Mouse (Mus musculus) forebrain, postnatal 0 days (tissue): Measurements from ENCODE around the gene Olfml1. TPM values are rescaled to one million over a fixed set of nuclear protein-coding genes. Genes with fewer than 3 reads are reported as not detected.

Source experiments
- ATAC-seq: fragments of 200-750 bp; cut with Nextera tagmentation; 2 replicates; pipeline ENCODE4 v1.8.0; 2017; ENCODE audit warnings: mild to moderate bottlenecking, moderate library complexity
- DNase-seq: peaks from one replicate; pipeline ENCODE4 v3.0.0-alpha.2; 2015
- H3K27ac ChIP-seq: fragments of 300-500 bp; sonication (generic); 2 replicates; pipeline ENCODE4 v1.5.1; 2014; ENCODE audit warnings: low read depth, mild to moderate bottlenecking, antibody characterized with exemption, low read length, moderate library complexity, mixed read lengths
- H3K27me3 ChIP-seq: fragments of 300-500 bp; sonication (generic); 2 replicates; pipeline ENCODE4 v1.6.1; 2014; ENCODE audit warnings: mild to moderate bottlenecking, low read length, mixed read lengths; ENCODE audit not compliant: insufficient read depth
- H3K36me3 ChIP-seq: fragments of 300-500 bp; sonication (generic); 2 replicates; pipeline ENCODE4 v1.6.1; 2014; ENCODE audit warnings: mild to moderate bottlenecking, moderate library complexity; ENCODE audit not compliant: insufficient read depth
- H3K4me1 ChIP-seq: fragments of 300-500 bp; sonication (generic); 2 replicates; pipeline ENCODE4 v1.6.1; 2014; ENCODE audit warnings: antibody characterized with exemption; ENCODE audit not compliant: insufficient read depth
- H3K4me2 ChIP-seq: fragments of 300-500 bp; sonication (generic); 2 replicates; pipeline ENCODE4 v1.6.1; 2014; ENCODE audit warnings: low read depth, mild to moderate bottlenecking, moderate library complexity
- H3K4me3 ChIP-seq: fragments of 300-500 bp; sonication (generic); 2 replicates; pipeline ENCODE4 v1.5.1; 2014; ENCODE audit warnings: low read depth, low read length, mixed read lengths
- H3K9ac ChIP-seq: fragments of 300-500 bp; sonication (generic); 2 replicates; pipeline ENCODE4 v1.6.1; 2014; ENCODE audit warnings: mild to moderate bottlenecking
- H3K9me3 ChIP-seq: fragments of 300-500 bp; sonication (generic); 2 replicates; pipeline ENCODE4 v1.6.1; 2016; ENCODE audit warnings: low read length
- CTCF ChIP-seq: sonication (generic); IDR thresholded peaks from 2 replicates; pipeline ENCODE4 v1.5.1; 2016; ENCODE audit warnings: antibody characterized with exemption, control low read depth, low read depth
- WGBS: fragments of 180-500 bp; shearing (Covaris S2); extraction: QIAGEN DNeasy Blood & Tissue Kit; methylation state at CpG from one replicate; pipeline ENCODE4 v1.1.7; 2014; 5-methylcytosine and 5-hydroxymethylcytosine counted together
- polyA plus RNA-seq: library from polyadenylated mRNA; unstranded; fragments of >200 nt; fragmentation: Nextera tagmentation; extraction: Ambion mirVana; gene quantifications from 2 replicates; pipeline ENCODE4 v1.2.1, GENCODE M21; 2015
- total RNA-seq: library from RNA; depleted of rRNA; stranded (reverse); fragments of >200 nt; gene quantifications from 2 replicates; pipeline ENCODE4 v1.2.3, GENCODE M21; 2014; rRNA removed

The Olfml1 gene
- total RNA-seq: 2.0 and 3.1 TPM in 2 replicates
- 5.6 and 6.3 TPM in 2 replicates for polyA plus RNA-seq

GRCm38 (mm10) chr7:107567261-107567671 is at the start of gene Olfml1:
Gene Olfml1 (plus strand): TSS chr7:107567446.
- DNase-seq (peak; percentile 6), ATAC-seq (peak; percentile 61)
- no peak within 1 kb of the TSS for H3K4me2 ChIP-seq
- no peak within 1 kb of the TSS for H3K4me3 ChIP-seq
- H3K9me3 ChIP-seq: no peaks in the 10 kb centered on the region
- no peak within 1 kb of the TSS for H3K27ac ChIP-seq
- 55% methylated on average over 7 of the region's 7 CpGs for WGBS
- no peak for TF ChIP-seq CTCF
- no peaks in the 10 kb centered on the region for H3K36me3 ChIP-seq
- no peaks in the 10 kb centered on the region for H3K4me1 ChIP-seq
- H3K27me3 ChIP-seq: no peaks in the 10 kb centered on the region
- H3K9ac ChIP-seq: no peak within 1 kb of the TSS

DNA sequence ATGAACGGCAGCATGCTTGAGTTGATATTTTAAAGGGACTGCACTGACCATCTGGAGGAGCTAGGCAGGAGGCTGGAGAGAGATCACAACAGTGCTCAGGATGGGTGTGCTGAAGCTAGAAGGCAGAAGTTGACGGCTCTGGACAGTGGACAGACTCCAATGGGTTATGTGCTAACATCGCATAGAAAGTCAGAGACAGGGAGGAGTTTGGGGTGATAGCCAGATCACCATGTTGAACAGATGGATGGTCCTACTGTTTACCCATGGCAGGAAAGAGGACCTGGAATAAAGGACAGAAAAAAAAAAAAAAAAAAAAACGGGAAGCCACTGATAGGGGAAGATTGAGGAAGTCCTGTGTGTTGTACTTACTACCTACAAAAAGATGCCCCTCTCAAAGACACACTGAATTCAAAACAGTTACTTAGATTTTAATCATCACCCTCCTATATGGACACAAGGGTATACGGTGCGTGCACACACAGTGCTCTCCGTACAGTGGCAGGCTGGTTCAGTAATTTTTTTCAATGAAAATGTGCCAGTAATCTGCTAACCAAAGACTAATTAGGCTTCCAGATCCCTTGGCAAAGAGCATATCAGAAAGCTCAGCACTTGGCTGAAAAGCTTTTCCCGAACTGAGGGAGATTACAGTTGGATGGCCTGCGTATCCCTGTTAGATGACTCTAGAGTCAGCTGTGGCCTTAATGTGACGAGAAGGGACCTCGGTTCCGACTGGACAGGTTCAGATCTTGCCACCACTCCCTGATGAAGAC is 47.8 kb upstream of the Olfml1 start:
- ATAC-seq (peak; percentile 62), DNase-seq (peak; percentile 18)
- Histone ChIP-seq H3K4me2 (no peak overlapping the region), H3K4me1 (no peaks in the 10 kb centered on the region), H3K4me3 (no peak overlapping the region), H3K27me3 (no peaks in the 10 kb centered on the region; the same call in 1 of the 2 replicates), H3K36me3 (no peaks in the 10 kb centered on the region), H3K9ac (no peak overlapping the region), H3K27ac (no peak overlapping the region), H3K9me3 (no peaks in the 10 kb centered on the region)
- TF ChIP-seq CTCF: no peak
- WGBS: 57% methylated on average over 12 of the region's 12 CpGs

DNA sequence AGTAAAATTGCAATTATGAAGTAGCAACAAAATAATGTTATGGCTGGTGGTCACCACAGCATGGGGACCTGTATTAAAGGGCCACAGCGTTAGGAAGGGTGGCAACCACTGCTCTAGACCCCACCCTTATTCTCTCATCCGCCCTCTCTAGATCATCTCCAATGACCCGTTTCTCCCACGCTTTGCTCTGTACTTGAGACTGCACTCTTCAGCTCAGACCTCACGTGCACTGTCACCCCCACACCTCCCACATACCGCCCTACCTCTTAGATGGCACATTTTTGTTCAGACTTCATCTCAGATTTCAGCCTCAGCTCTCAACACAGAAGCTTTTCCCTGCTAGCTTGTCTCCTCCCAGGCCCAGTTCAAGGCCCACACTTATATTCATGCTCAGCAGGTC is 45.8 kb upstream of the Olfml1 start:
- H3K4me3 ChIP-seq: no peak overlapping the region
- no peaks in the 10 kb centered on the region for H3K9me3 ChIP-seq
- no peak for DNase-seq
- no peaks in the 10 kb centered on the region for H3K36me3 ChIP-seq
- H3K27ac ChIP-seq: no peak overlapping the region
- no peak for TF ChIP-seq CTCF
- no peak for ATAC-seq
- no peak overlapping the region for H3K9ac ChIP-seq
- no peaks in the 10 kb centered on the region; the same call in 1 of the 2 replicates for H3K27me3 ChIP-seq
- H3K4me1 ChIP-seq: no peaks in the 10 kb centered on the region
- H3K4me2 ChIP-seq: no peak overlapping the region
- WGBS: 89% methylated on average over 6 of the region's 6 CpGs

DNA sequence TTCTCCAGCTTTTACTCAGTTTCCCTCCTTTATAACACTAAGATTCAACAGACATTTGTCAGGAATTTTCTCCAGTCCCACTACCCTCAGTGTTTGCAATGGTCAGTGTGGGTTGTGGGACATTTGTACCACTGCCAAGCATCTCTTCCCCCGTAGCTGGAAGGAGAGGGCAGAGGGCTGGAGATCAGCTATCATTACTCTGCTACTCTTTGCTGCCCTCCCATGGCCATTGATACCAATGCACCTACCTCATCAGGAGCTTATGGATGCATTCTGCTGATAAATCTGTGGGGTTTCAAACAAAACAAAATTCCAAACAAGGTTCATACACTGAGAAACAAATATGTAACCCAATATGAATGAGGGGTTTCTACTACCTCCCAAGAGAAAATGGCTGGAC is 40.9 kb upstream of the Olfml1 start:
- TF ChIP-seq CTCF: peak; percentile 82
- Histone ChIP-seq H3K36me3 (no peaks in the 10 kb centered on the region), H3K4me3 (no peak overlapping the region), H3K27ac (no peak overlapping the region), H3K9me3 (no peaks in the 10 kb centered on the region), H3K4me2 (no peak overlapping the region), H3K9ac (no peak overlapping the region), H3K27me3 (no peaks in the 10 kb centered on the region; the same call in 1 of the 2 replicates), H3K4me1 (no peaks in the 10 kb centered on the region)
- WGBS: 4% methylated on average over 1 of the region's 1 CpGs
- peak; percentile 67 for ATAC-seq
- peak; percentile 68 for DNase-seq

- Histone ChIP-seq H3K9me3 (no peaks in the 10 kb centered on the region), H3K4me1 (no peaks in the 10 kb centered on the region)
- ATAC-seq: peak; percentile 82
Measured at GRCm38 (mm10) chr7:107528169-107528772, 39.0 kb upstream of the Olfml1 start.

DNA sequence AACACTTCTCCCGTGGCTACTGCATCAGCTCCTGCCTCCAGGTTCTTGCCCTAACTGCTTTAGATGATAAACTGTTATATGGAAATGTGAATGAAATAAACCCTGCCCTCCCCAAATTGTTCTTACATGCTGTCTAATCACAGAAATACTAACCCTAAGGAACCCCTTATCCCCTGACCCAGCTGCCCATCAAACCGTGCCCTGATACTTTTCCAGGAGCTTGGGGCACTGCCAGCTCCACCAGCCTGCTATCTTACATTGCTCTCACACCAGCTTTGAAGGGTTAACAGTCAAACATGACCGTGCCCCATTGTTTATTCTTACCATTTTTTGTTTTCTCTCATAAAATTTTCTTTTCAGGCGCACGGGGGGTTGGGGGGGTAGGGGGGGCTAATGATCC is 37.9 kb upstream of the Olfml1 start:
- H3K9ac ChIP-seq: no peak overlapping the region
- no peak for DNase-seq
- 70% methylated on average over 5 of the region's 5 CpGs for WGBS
- no peaks in the 10 kb centered on the region for H3K4me1 ChIP-seq
- no peak overlapping the region for H3K27ac ChIP-seq
- TF ChIP-seq CTCF: no peak
- ATAC-seq: no peak
- no peaks in the 10 kb centered on the region for H3K36me3 ChIP-seq
- no peaks in the 10 kb centered on the region for H3K27me3 ChIP-seq
- no peak overlapping the region for H3K4me3 ChIP-seq
- H3K9me3 ChIP-seq: no peaks in the 10 kb centered on the region
- H3K4me2 ChIP-seq: no peak overlapping the region

More at GRCm38 (mm10) chr7:107528169-107528772, 39.0 kb upstream of the Olfml1 start:
- no peak overlapping the region for H3K9ac ChIP-seq
- TF ChIP-seq CTCF: no peak
- no peaks in the 10 kb centered on the region for H3K36me3 ChIP-seq
- 55% methylated on average over 3 of the region's 3 CpGs for WGBS
- H3K27ac ChIP-seq: no peak overlapping the region
- peak; percentile 29 for DNase-seq
- no peak overlapping the region for H3K4me3 ChIP-seq
- H3K27me3 ChIP-seq: no peaks in the 10 kb centered on the region
- H3K4me2 ChIP-seq: no peak overlapping the region

DNA sequence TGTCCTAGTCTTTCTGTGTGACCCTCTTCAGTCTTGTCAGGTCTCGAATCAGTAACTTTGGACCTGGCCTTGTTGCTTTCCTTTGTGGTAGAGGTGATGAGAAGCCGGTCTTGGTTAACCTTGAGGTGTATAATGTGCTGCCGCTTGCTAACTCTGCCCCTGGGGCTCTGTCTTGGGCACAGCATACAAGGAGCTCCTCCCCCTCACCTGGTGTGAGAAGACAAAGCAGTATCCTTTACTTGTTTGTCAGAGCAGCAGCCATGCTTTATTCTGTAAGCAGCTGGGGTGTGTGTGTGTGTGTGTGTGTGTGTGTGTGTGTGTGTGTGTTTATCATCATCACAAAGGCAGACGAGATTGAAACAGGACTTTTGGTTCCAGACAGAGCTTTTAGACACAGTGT is 31.9 kb upstream of the Olfml1 start:
- no peak for DNase-seq
- H3K9ac ChIP-seq: no peak overlapping the region
- 76% methylated on average over 4 of the region's 4 CpGs for WGBS
- TF ChIP-seq CTCF: no peak
- H3K4me3 ChIP-seq: no peak overlapping the region
- H3K27me3 ChIP-seq: no peaks in the 10 kb centered on the region
- ATAC-seq: no peak
- no peaks in the 10 kb centered on the region for H3K9me3 ChIP-seq
- H3K4me2 ChIP-seq: no peak overlapping the region
- no peak overlapping the region for H3K27ac ChIP-seq
- H3K36me3 ChIP-seq: no peaks in the 10 kb centered on the region
- H3K4me1 ChIP-seq: no peaks in the 10 kb centered on the region
